Mouse (Mus musculus) R1 (cell line): ENCODE results near the gene Dusp14.
A peak's percentile ranks its signal among the peaks of the same experiment; 100 is the strongest.

Source experiments
- DNase-seq: peaks from one replicate; pipeline ENCODE4 v3.0.0-alpha.2; 2018; ENCODE audit warnings: low read depth, low spot score

Dusp14 gene

DNA sequence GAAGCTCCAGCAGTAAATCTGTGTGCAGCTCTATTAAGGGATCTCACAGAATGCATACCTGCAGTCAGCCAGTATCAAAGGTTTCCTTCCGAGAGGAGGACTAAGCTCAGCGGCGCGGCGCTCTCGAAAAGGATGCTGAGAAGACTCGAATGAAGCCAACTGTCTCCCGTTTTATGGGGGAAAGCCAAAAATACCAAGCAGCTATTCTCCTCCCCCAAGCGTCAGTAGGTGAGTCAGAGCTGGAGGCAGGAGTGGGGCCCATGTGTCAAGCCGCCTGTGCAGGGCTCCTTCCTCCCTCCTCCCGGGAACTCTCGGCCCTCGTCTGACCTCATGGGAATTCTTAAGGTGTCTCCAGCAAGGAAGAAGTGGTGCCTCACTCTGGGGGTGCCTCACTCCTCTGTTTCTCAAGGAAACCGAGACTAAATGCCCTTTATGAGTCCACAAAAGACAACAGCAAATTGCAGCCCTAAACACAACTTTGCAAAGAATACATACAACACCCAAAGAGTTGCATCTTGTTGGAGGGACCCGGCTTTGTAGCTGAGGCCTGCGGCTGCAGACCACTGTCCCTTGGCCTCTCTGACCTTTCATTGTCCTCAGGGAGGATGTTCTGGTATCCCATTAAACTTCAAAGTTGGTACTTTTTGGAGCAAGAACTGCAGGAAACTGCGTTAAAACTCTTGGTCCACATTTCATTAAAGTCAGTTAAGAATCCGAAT is 2.0 kb downstream of the Dusp14 start:
- no peak for DNase-seq

DNA sequence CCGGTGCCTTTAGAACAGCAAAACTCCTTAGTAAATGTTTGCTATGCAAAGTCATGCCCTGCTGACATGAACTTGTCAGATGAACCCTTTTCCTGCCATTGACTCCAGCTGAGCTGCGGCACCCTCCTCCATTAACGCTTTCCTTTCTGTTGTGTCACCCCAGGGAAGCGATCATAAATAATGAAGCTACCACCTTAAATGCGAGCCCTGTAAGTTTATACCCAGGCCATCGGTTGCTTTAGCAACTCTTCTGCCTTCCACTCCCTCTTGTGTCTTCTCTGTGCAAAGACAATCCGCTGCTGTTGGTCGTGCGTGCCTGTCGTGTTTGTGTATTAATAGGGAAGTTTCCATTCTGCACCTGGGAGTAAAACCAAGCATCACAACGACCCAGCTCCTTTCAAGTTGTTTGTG is 3.0 kb downstream of the Dusp14 start:
- peak; percentile 44 for DNase-seq

DNA sequence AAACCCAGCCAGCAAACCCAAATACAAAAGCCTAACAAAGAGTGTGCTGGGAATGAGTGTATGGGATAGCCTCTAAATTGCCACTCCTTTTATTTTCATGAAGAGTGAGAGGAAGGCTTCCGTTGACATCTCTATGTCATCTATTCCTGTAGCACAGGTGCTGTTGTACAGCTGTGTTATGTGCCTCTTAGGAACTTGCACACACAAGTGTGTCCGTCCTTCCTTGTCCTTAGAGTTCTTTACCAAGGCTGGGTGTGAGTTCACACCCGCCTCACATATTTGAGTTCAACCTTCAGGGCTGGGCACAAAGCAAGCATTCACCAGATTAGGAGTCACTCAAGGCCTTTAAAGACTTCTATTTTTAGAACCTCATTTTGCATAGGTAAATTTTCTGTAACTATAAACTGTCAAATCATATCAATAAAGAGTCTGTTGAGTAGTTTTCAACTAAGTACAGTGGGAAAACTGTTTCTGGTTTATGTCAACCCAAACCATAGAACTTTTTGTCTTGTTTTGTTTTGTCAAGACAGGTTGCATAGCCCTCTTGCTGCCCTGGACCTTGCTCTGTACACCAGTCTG is 5.3 kb downstream of the Dusp14 start:
- no peak for DNase-seq

GRCm38 (mm10) chr11:84062805-84063204 is 6.3 kb downstream of the Dusp14 start:
- DNase-seq = no peak

DNA sequence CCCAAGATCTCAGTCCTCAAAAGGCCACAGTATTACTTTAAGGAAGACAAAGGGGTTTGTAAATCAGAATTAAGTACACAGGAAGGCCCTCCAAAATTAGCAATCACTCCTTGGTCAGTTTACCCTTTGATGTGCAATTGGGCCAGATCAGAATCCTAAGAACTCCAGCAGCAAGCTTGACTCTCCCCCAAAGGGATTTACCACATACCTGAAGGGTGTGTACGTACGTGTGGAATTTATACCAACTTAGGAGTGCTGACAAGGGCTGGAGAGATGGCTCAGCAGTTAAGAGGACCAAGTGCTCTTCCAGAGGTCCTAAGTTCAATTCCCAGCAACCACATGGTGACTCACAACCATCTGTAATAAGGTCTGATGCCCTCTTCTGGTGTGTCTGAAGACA is 7.2 kb downstream of the Dusp14 start:
- peak; percentile 89 for DNase-seq

DNA sequence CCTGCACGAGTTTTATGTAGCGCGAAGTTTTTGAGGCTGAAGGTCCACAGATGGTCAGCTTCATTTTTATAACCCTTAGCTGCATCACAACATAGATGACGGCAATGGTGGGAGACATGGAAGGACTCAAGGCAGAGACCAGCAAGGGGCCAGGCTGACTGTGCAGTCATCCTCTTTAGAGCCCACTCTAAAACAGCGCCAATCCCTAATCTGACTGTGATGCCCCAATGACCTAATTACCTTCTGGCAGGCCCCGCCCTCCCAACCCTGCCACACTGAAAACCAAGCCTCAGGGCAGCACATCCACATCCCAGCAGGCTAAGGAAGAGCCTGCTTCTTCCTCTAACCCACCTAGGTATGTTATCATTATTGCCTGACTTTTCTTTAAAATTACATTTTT is 8.4 kb downstream of the Dusp14 start:
- DNase-seq = no peak

DNA sequence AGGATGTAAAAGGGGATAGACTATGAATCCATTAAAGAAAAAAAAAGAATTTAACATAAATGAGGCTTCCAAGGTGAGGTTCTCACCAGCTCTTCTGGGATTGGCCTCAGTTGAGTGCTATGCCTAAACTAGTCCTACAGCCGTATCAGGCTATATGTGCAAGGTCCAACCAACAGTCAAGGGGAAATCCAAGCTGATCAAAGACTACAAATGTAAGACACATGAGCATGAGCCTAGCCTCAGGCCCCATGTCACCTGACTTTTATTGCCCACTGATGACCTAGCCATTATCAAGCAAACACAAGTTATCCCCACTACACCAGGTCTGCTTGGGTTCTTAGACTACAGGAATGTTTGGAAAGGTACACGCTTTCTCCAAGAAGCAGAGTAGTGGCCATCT is 9.3 kb downstream of the Dusp14 start:
- DNase-seq = no peak

- no peak for DNase-seq
These were observed 11.6 kb downstream of the Dusp14 start for GRCm38 (mm10) chr11:84057418-84057817.

- DNase-seq = no peak
These were observed 15.4 kb downstream of the Dusp14 start for GRCm38 (mm10) chr11:84053524-84054163.

DNA sequence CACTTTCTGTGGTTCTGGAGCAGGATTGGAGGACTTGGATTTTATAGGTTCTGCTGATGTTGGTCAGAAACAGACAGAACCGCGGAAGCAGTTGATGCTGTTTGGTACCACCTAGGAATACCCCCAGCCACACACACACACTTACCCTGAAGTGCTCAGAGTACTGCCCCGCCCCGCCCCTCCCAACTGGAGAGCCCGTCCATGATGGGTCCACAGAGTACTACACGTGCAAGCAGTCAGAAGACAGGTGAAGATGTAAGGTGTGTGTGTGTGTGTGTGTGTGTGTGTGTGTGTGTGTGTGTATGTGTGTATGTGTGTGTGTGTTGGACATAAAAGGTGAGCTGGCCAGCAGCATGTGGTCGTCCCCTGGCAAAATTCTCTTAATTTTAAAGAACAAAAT is 16.0 kb downstream of the Dusp14 start:
- DNase-seq = no peak

- DNase-seq = no peak
These were observed 20.6 kb downstream of the Dusp14 start for GRCm38 (mm10) chr11:84048411-84048810.

DNA sequence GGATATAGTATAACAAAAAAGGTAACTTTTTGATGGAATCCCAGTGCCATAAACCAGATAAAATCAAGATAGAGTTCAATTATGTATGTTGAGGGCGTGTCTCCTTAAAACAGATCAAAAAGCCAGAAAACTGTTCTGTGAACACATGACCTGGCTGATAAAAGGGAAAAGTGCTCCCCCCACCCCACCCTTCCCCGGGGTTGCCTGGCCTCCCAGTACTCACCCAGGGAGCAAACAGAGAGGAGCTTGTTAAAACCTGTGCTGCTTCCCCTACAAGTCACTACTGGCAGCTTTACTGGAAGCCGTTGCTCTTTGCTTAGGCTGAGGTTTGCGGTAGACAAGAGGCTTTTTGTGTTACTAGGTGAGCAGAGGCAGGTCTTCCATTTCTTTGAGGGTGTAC is 21.8 kb downstream of the Dusp14 start:
- no peak for DNase-seq

DNA sequence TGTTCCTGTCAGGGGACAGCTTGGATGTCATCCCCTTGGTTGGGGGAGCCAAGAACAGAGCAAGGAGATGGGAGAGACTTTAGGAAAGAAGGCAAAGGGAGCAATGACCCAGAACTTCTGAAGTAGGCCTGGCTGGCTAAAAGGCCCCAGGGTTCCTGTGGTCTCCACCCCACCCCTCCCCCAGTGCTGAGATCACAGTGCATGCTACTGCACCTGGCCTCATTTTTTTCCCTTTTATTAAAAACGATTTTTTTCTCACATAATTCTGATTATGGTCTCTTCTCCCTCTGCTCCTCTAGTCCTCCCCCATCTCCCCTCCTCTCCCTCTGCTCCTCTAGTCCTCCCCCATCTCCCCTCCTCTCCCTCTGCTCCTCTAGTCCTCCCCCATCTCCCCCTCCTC is 24.1 kb downstream of the Dusp14 start:
- no peak for DNase-seq

DNA sequence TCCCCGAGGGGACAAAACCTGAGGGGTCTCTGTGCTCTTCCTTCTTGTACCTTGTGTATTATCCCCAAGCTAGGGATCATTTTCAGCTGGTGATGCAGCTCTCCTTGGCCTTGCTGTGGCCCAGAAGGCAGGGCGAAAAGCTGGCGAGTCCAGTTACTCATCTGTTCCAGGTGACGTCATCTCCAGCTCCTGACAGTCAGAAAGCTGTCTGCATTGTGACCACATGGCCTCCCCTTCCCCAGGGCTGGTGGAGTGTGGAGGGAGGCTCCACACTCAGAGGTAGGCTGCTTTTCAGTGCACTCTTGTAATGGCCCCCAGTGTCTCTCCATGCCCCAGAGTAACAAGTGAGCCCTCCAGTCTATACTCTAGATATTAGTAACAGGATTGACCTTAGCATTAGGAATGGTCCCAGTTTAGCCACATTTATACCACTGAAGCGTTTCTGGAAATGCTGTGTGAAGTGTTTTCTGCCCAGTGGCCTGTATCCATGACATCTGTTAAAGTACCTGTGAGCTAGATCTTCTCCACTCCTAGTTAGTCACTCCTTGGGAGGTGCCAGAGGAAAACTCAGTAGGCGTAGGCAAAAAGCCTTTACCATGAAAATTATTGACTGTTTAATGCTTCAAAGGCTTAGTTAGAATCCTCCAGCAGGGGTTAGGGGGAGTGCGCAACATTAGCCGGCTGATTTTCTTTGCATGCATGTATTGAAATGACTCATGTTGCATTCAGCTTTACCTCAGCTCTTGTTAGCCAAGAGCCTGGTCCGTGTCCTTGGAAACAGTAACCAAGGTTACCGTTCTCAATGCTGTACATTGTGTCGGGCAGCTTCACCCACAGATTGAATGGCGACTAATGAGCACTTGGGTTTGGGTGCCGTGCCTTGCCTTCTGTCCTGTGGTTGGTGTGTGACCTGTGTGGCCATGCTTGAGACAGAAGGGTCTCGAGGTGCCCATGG is 26.0 kb downstream of the Dusp14 start:
- peak; percentile 80 for DNase-seq

- no peak for DNase-seq
These were observed 28.4 kb downstream of the Dusp14 start for GRCm38 (mm10) chr11:84040621-84041020.

DNA sequence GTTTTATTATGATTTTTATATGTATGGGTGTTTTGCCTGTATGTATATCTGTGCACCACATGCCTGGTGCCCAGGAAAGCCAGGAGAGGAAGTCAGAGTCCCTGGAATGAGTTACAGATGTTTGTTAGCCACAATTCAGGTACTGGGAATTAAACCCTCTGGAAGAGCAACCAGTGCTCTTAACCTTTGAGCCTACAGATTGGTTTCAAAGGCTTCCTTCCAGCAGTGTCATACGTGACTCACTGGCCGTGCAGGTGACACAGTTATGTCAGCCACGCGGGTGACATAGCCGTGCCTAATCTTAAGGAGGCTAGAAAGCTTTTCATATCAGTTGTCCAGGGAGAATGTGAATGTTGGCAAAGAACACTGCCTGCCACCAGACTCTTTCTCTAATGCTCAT is 35.4 kb downstream of the Dusp14 start:
- no peak for DNase-seq

- no peak for DNase-seq
These were observed 36.5 kb downstream of the Dusp14 start for GRCm38 (mm10) chr11:84032559-84032958.

DNA sequence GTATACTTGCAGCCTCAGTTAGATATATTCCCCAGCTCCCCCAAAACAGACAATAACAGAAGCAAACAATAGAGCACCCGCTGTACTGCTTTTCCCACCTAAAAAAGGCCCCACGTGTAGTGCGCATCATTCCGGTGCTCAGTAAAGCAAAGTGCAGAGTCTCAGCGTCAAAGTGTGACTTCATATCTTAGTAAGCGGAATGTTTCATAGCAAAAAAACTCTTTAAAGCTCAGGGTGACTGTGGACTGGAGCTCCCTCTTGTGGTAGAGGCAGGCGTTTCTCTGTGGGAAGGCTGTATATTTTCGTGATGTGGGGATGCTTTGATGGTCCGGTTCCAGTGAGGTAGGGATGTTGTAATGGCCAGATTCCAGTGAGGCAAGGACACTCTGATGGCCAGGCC is 37.1 kb downstream of the Dusp14 start:
- peak; percentile 55 for DNase-seq

- no peak for DNase-seq
These were observed 40.6 kb downstream of the Dusp14 start for GRCm38 (mm10) chr11:84028271-84029028.

GRCm38 (mm10) chr11:84027231-84027630 is 41.8 kb downstream of the Dusp14 start:
- DNase-seq = no peak

DNA sequence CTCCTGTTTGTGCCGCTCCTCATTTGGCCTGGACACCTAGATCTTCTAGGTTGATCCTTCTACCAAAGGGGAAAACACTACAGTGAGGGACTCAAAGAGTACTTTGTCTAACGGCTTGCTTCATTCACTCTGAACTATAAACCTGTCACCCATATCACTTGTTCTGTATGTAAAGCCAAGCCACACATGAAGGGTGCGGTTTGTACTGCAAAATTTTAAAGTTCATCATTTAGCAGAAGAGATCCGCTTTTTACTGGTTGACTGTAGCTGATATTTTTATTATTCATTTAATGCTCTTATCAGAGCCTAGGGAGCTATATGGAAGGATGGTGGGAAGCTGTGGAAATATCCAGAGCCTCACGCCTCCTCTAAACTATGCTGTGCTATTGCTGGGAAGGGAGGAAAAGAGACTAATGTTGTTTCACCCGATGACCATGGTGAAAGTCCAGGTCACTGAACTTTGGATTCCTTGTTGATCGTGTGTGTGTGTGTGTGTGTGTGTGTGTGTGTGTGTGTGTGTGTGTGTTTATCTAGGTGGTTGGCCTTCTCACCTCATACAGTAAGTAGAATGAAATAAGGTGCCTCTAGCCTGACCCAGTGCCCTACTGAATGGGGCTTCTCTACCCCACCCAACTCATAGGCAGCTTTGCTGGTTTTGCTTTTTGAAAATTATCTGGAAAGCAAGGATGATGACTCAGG is 52.1 kb downstream of the Dusp14 start:
- no peak for DNase-seq
